Mouse (Mus musculus) MEL (cell line): ENCODE measurements around the gene Tagap. TPM values are rescaled to one million over a fixed set of nuclear protein-coding genes. Genes with fewer than 3 reads are reported as not detected.

Experiments used
- DNase-seq: peaks from one replicate; pipeline ENCODE4 v3.0.0; 2011; ENCODE audit warnings: low read depth, low spot score
- H3K27ac ChIP-seq: 2 replicates; pipeline ENCODE4 v1.5.1; 2012; ENCODE audit warnings: low read depth, mild to moderate bottlenecking, control low read depth, low read length, moderate library complexity; ENCODE audit not compliant: control insufficient read depth
- H3K27me3 ChIP-seq, 2 experiments: fragments of 150-350 bp in 1 of 2; sonication (generic) in 1 of 2; 2 replicates each; pipeline ENCODE4 v1.6.1; 2012; ENCODE audit warnings: low read length in 2 of 2, mild to moderate bottlenecking in 2 of 2, improper control_type of control experiment in 1 of 2, moderate library complexity in 1 of 2; ENCODE audit not compliant: insufficient read depth in 2 of 2, control insufficient read depth in 1 of 2
- H3K36me3 ChIP-seq, 2 experiments: 2 replicates each; pipeline ENCODE4 v1.6.1; 2012 to 2014; ENCODE audit warnings: low read length in 2 of 2, improper control_type of control experiment in 1 of 2, inconsistent platforms in 1 of 2, mild to moderate bottlenecking in 1 of 2; ENCODE audit not compliant: insufficient read depth in 2 of 2, control insufficient read depth in 1 of 2
- H3K4me1 ChIP-seq, 2 experiments: fragments of 150-350 bp in 1 of 2; sonication (generic) in 1 of 2; 2 replicates each; pipeline ENCODE4 v1.6.1; 2012; ENCODE audit warnings: low read length in 2 of 2, improper control_type of control experiment in 1 of 2, mild to moderate bottlenecking in 1 of 2; ENCODE audit not compliant: insufficient read depth in 2 of 2, control insufficient read depth in 1 of 2
- H3K4me3 ChIP-seq, 2 experiments: fragments of 150-350 bp in 1 of 2; sonication (generic) in 1 of 2; 2 replicates each; pipeline ENCODE4 v1.5.1; 2012; ENCODE audit warnings: low read depth in 2 of 2, low read length in 2 of 2, mild to moderate bottlenecking in 2 of 2, moderate library complexity in 2 of 2, control low read depth in 1 of 2, improper control_type of control experiment in 1 of 2; ENCODE audit not compliant: control insufficient read depth in 1 of 2, insufficient read depth in 1 of 2
- H3K79me2 ChIP-seq: 2 replicates; pipeline ENCODE4 v1.6.1; 2012; ENCODE audit warnings: mild to moderate bottlenecking, low read length, moderate library complexity; ENCODE audit not compliant: control insufficient read depth, poor library complexity, insufficient read depth
- H3K9ac ChIP-seq: 2 replicates; pipeline ENCODE4 v1.6.1; 2012; ENCODE audit warnings: low read depth, mild to moderate bottlenecking, control low read depth, low read length, moderate library complexity; ENCODE audit not compliant: control insufficient read depth, poor library complexity, severe bottlenecking
- H3K9me3 ChIP-seq: fragments of 150-350 bp; sonication (generic); replicated peaks from 2 replicates; pipeline ENCODE4 v1.6.1; 2012; ENCODE audit warnings: mild to moderate bottlenecking, low read length, improper control_type of control experiment, moderate library complexity; ENCODE audit not compliant: insufficient read depth
- BHLHE40 ChIP-seq: IDR thresholded peaks from 2 replicates; pipeline ENCODE4 v1.6.1; 2012; ENCODE audit warnings: low read depth, mild to moderate bottlenecking, inconsistent platforms, low read length, improper control_type of control experiment, borderline replicate concordance
- CHD1 ChIP-seq: IDR thresholded peaks from 2 replicates; pipeline ENCODE4 v1.6.1; 2012; ENCODE audit warnings: low read depth, mild to moderate bottlenecking, inconsistent platforms, low read length, improper control_type of control experiment
- CHD2 ChIP-seq: IDR thresholded peaks from 2 replicates; pipeline ENCODE4 v1.6.1; 2011; ENCODE audit warnings: low read length, improper control_type of control experiment
- CTCF ChIP-seq, 3 experiments: IDR thresholded peaks in 2 of 3; conservative IDR thresholded peaks in 1 of 3; 2 replicates each; pipeline ENCODE4 v1.5.1; 2011 to 2012; ENCODE audit warnings: low read length in 3 of 3, low read depth in 2 of 3, mild to moderate bottlenecking in 2 of 3, improper control_type of control experiment in 1 of 3, inconsistent platforms in 1 of 3, mixed read lengths in 1 of 3, moderate library complexity in 1 of 3; ENCODE audit not compliant: control insufficient read depth in 1 of 3, insufficient read depth in 1 of 3, poor library complexity in 1 of 3, severe bottlenecking in 1 of 3
- E2F4 ChIP-seq: IDR thresholded peaks from 2 replicates; pipeline ENCODE4 v1.6.1; 2011; ENCODE audit warnings: low read depth, low read length, improper control_type of control experiment, borderline replicate concordance
- EP300 ChIP-seq, 2 experiments: IDR thresholded peaks; 2 replicates each; pipeline ENCODE4 v1.6.1; 2011; ENCODE audit warnings: improper control_type of control experiment in 2 of 2, low read length in 2 of 2, low read depth in 1 of 2, mild to moderate bottlenecking in 1 of 2
- GABPA ChIP-seq: IDR thresholded peaks from 2 replicates; pipeline ENCODE4 v1.6.1; 2012; ENCODE audit warnings: low read depth, mild to moderate bottlenecking, inconsistent platforms, low read length, improper control_type of control experiment, moderate library complexity
- GATA1 ChIP-seq: IDR thresholded peaks from 2 replicates; pipeline ENCODE4 v1.6.1; 2011; ENCODE audit warnings: low read depth, low read length, improper control_type of control experiment
- KAT2A ChIP-seq: conservative IDR thresholded peaks from 2 replicates; pipeline ENCODE4 v1.6.1; 2012; ENCODE audit warnings: low read depth, low read length, improper control_type of control experiment, inconsistent platforms
- MAFK ChIP-seq: IDR thresholded peaks from 2 replicates; pipeline ENCODE4 v1.6.1; 2011; ENCODE audit warnings: low read depth, mild to moderate bottlenecking, low read length, improper control_type of control experiment, borderline replicate concordance
- MAX ChIP-seq: IDR thresholded peaks from 2 replicates; pipeline ENCODE4 v1.6.1; 2011; ENCODE audit warnings: low read length, improper control_type of control experiment
- MEF2A ChIP-seq: IDR thresholded peaks from 2 replicates; pipeline ENCODE4 v1.6.1; 2014; ENCODE audit warnings: low read depth, mild to moderate bottlenecking, inconsistent platforms, low read length, improper control_type of control experiment; ENCODE audit not compliant: poor library complexity, insufficient replicate concordance, severe bottlenecking; ENCODE audit errors: extremely low read depth
- MYB ChIP-seq: IDR thresholded peaks from 2 replicates; pipeline ENCODE4 v1.6.1; 2011; ENCODE audit warnings: mild to moderate bottlenecking, low read depth, low read length, improper control_type of control experiment
- POLR2A ChIP-seq, 2 experiments: IDR thresholded peaks; 2 replicates each; pipeline ENCODE4 v1.6.1; 2011 to 2012; ENCODE audit warnings: low read length in 2 of 2, mild to moderate bottlenecking in 2 of 2, control low read depth in 1 of 2, improper control_type of control experiment in 1 of 2, low read depth in 1 of 2, moderate library complexity in 1 of 2; ENCODE audit not compliant: control insufficient read depth in 1 of 2, insufficient read depth in 1 of 2, poor library complexity in 1 of 2
- POLR2AphosphoS2 ChIP-seq: IDR thresholded peaks from 2 replicates; pipeline ENCODE4 v1.6.1; 2011; ENCODE audit warnings: low read length, improper control_type of control experiment
- RAD21 ChIP-seq: IDR thresholded peaks from 2 replicates; pipeline ENCODE4 v1.6.1; 2011; ENCODE audit warnings: mild to moderate bottlenecking, low read depth, low read length, improper control_type of control experiment
- RCOR1 ChIP-seq: IDR thresholded peaks from 2 replicates; pipeline ENCODE4 v1.6.1; 2012; ENCODE audit warnings: low read depth, mild to moderate bottlenecking, inconsistent platforms, low read length, improper control_type of control experiment
- USF1 ChIP-seq: IDR thresholded peaks from 2 replicates; pipeline ENCODE4 v1.6.1; 2014; ENCODE audit warnings: low read depth, mild to moderate bottlenecking, inconsistent platforms, low read length, improper control_type of control experiment, moderate library complexity
- USF2 ChIP-seq, 2 experiments: IDR thresholded peaks; 2 replicates each; pipeline ENCODE4 v1.6.1; 2011 to 2012; ENCODE audit warnings: improper control_type of control experiment in 2 of 2, low read length in 2 of 2, borderline replicate concordance in 1 of 2, inconsistent platforms in 1 of 2, low read depth in 1 of 2, mild to moderate bottlenecking in 1 of 2; ENCODE audit not compliant: insufficient read depth in 1 of 2
- ZKSCAN1 ChIP-seq: IDR thresholded peaks from 2 replicates; pipeline ENCODE4 v1.6.1; 2012; ENCODE audit warnings: low read depth, mild to moderate bottlenecking, inconsistent platforms, low read length, improper control_type of control experiment, moderate library complexity
- ZMIZ1 ChIP-seq: IDR thresholded peaks from 2 replicates; pipeline ENCODE4 v1.6.1; 2012; ENCODE audit warnings: low read depth, mild to moderate bottlenecking, inconsistent platforms, low read length, improper control_type of control experiment, moderate library complexity
- polyA plus RNA-seq, 2 experiments: library from polyadenylated mRNA; stranded (reverse) in 1 of 2; unstranded in 1 of 2; fragments of >175 nt in 1 of 2; fragments of >200 nt in 1 of 2; gene quantifications; 2 replicates each; pipeline versions ENCODE4 v1.2.1 to v1.2.4; 2012; ENCODE audit warnings: low replicate concordance in 2 of 2, low read depth in 1 of 2; ENCODE audit not compliant: insufficient read length in 2 of 2, insufficient read depth in 1 of 2, missing spikeins in 1 of 2
- total RNA-seq: library from RNA; depleted of rRNA; stranded (reverse); fragments of 300-350 nt; gene quantifications from 2 replicates; pipeline ENCODE4 v1.2.3, GENCODE M21; 2012

Gene Tagap
- total and polyA plus RNA-seq, 3 experiments: 4.3 to 4.5 TPM; not detected in 1

DNA sequence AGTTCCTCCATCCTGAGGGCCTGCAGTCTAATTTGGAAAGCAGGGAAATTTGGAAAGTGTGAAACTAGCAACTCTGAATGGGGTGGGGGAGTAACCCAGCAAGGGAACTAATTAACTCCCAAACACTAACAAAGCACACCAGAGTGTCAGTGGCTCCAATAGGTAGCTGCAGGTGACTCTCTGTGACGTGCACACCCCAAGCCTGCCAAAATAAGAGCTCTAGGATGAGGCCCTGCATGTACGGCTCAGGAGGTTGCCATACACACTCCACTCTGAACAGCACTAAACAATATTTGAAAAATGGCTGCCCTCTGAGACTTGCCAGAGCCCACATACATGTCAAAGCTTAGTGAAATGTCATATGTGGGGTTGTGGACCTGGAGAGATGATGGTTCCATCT is 7.4 kb upstream of the Tagap start:
- H3K27me3 ChIP-seq: no peaks in the 10 kb centered on the region
- no peak for TF ChIP-seq CHD2
- no peak for TF ChIP-seq MAX
- TF ChIP-seq MYB: no peak
- TF ChIP-seq USF2 (IDR thresholded peaks at IDR 0.05; ENCODE audit: borderline replicate concordance in 1 of 2, insufficient read depth in 1 of 2, low read depth in 1 of 2, low read length in 2 of 2): no peak
- no peak for TF ChIP-seq CTCF (IDR thresholded peaks at IDR 0.05 in 2 of 3, conservative IDR thresholded peaks at IDR 0.05 in 1 of 3; ENCODE audit: control insufficient read depth in 1 of 3, insufficient read depth in 1 of 3, low read depth in 2 of 3, low read length in 3 of 3, poor library complexity in 1 of 3, severe bottlenecking in 1 of 3)
- TF ChIP-seq GABPA: no peak
- TF ChIP-seq MEF2A: no peak
- TF ChIP-seq ZKSCAN1: no peak
- TF ChIP-seq RCOR1: no peak
- TF ChIP-seq, all 39 proteins: peak for 0
- Histone ChIP-seq H3K9me3 (no peaks in the 10 kb centered on the region), H3K79me2 (no peaks in the 10 kb centered on the region), H3K27ac (no peak overlapping the region), H3K9ac (no peak overlapping the region), H3K36me3 (peaks cover 0 to 13% of the 10 kb centered on the region in 2 experiments; a peak in 2 of 4 replicates), H3K4me3 (no peak overlapping the region), H3K4me1 (peaks cover 4 to 17% of the 10 kb centered on the region in 2 experiments)
- no peak for DNase-seq

DNA sequence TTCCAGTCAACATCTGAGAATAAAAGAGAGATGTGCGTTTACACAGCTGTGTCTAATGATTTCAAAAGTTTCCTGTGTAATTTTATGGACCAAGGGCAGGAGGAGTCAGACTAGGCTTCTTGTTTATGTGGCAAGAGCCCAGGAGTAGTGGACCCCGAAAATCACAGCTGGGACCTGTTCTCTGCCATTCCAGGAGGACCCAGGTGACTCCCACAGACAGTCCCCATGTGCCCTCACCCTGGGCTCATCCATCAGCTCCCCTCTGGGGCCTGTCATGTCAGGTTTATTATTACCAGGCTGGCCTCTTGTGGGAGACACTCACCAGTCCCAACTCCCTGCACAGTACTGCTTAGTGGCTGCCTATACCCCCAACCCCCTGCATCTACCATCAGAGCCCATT is 6.6 kb upstream of the Tagap start:
- H3K9ac ChIP-seq: no peak overlapping the region
- H3K9me3 ChIP-seq: no peaks in the 10 kb centered on the region
- TF ChIP-seq POLR2A (IDR thresholded peaks at IDR 0.05; ENCODE audit: control insufficient read depth in 1 of 2, insufficient read depth in 1 of 2, low read depth in 1 of 2, low read length in 2 of 2, poor library complexity in 1 of 2): no peak
- TF ChIP-seq POLR2AphosphoS2: no peak
- H3K27ac ChIP-seq: no peak overlapping the region
- no peak for DNase-seq
- H3K36me3 ChIP-seq: peaks cover 0 to 13% of the 10 kb centered on the region in 2 experiments; a peak in 2 of 4 replicates
- H3K4me1 ChIP-seq: peaks cover 4 to 17% of the 10 kb centered on the region in 2 experiments
- H3K4me3 ChIP-seq: no peak overlapping the region
- no peaks in the 10 kb centered on the region for H3K27me3 ChIP-seq
- no peaks in the 10 kb centered on the region for H3K79me2 ChIP-seq

DNA sequence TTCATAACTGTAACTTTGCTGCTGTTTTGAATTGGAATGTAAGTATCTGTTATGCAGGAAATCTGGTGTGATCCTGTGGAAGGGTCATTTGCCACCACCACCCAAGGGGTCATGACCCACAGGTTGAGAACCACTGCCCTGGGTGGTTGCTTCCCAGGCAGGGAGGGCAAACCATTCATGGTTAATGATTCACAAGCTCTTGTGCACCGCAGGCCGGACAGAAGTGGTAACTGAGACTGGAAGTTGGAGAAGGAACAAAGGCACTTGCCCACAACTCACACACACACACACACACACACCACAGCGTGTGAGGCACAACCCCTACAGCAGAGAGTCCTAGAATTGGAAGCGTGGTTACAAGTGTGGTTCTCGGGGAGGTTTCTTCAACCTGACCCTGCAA is 3.2 kb upstream of the Tagap start:
- peaks cover 0 to 21% of the 10 kb centered on the region in 2 experiments; a peak in 2 of 4 replicates for H3K36me3 ChIP-seq
- no peak overlapping the region for H3K4me3 ChIP-seq
- no peak for TF ChIP-seq CHD2
- no peak for TF ChIP-seq POLR2A (IDR thresholded peaks at IDR 0.05; ENCODE audit: control insufficient read depth in 1 of 2, insufficient read depth in 1 of 2, low read depth in 1 of 2, low read length in 2 of 2, poor library complexity in 1 of 2)
- no peak for TF ChIP-seq EP300 (IDR thresholded peaks at IDR 0.05; ENCODE audit: low read depth in 1 of 2, low read length in 2 of 2)
- TF ChIP-seq RCOR1: no peak
- no peak for TF ChIP-seq ZKSCAN1
- no peak for TF ChIP-seq MAFK
- no peak for TF ChIP-seq ZMIZ1
- no peak for TF ChIP-seq CTCF (IDR thresholded peaks at IDR 0.05 in 2 of 3, conservative IDR thresholded peaks at IDR 0.05 in 1 of 3; ENCODE audit: control insufficient read depth in 1 of 3, insufficient read depth in 1 of 3, low read depth in 2 of 3, low read length in 3 of 3, poor library complexity in 1 of 3, severe bottlenecking in 1 of 3)
- no peak for TF ChIP-seq GATA1
- TF ChIP-seq USF1: no peak
- TF ChIP-seq MAX: no peak
- no peak for TF ChIP-seq BHLHE40
- TF ChIP-seq KAT2A: no peak
- TF ChIP-seq E2F4: no peak
- TF ChIP-seq CHD1: no peak
- TF ChIP-seq GABPA: no peak
- no peak for TF ChIP-seq RAD21
- peaks cover 3% of the 10 kb centered on the region; the same call in 1 of the 2 replicates for H3K79me2 ChIP-seq
- H3K9me3 ChIP-seq: no peaks in the 10 kb centered on the region
- no peaks in the 10 kb centered on the region for H3K27me3 ChIP-seq
- no peak overlapping the region for H3K27ac ChIP-seq
- no peak overlapping the region for H3K9ac ChIP-seq
- no peak for DNase-seq
- H3K4me1 ChIP-seq: peaks cover 14 to 17% of the 10 kb centered on the region in 2 experiments
